Mouse (Mus musculus) myocyte (in vitro differentiated cells): ENCODE measurements at regions not wholly inside any gene's neighbourhood (a gene's known extent, or its start where the extent isn't known, plus 50 kb on each side); places are given as distances from the start of the nearest gene placed in this dataset.

ENCODE experiments used
- CEBPB ChIP-seq: IDR thresholded peaks from 2 replicates; pipeline ENCODE4 v1.6.1; 2011; ENCODE audit warnings: mild to moderate bottlenecking, moderate library complexity; ENCODE audit not compliant: poor library complexity, insufficient read depth, severe bottlenecking
- MYOD1 ChIP-seq, 3 experiments: IDR thresholded peaks; one replicate each; pipeline ENCODE4 v1.6.1; 2011; ENCODE audit warnings: control low read depth in 2 of 3, low read depth in 2 of 3, mild to moderate bottlenecking in 2 of 3, moderate library complexity in 1 of 3; ENCODE audit not compliant: insufficient read length in 2 of 3, control insufficient read depth in 1 of 3
- MYOG ChIP-seq, 3 experiments: IDR thresholded peaks; one replicate each; pipeline ENCODE4 v1.6.1; 2011; ENCODE audit warnings: control low read depth in 2 of 3, low read depth in 2 of 3, mild to moderate bottlenecking in 2 of 3; ENCODE audit not compliant: insufficient read length in 2 of 3, control insufficient read depth in 1 of 3, insufficient read depth in 1 of 3
- POLR2A ChIP-seq: IDR thresholded peaks from one replicate; pipeline ENCODE4 v1.6.1; 2011; ENCODE audit warnings: low read depth, mild to moderate bottlenecking, control low read depth, moderate library complexity; ENCODE audit not compliant: insufficient read length
- SRF ChIP-seq: IDR thresholded peaks from one replicate; pipeline ENCODE4 v1.6.1; 2011; ENCODE audit warnings: low read depth; ENCODE audit not compliant: control insufficient read depth, insufficient read length

DNA sequence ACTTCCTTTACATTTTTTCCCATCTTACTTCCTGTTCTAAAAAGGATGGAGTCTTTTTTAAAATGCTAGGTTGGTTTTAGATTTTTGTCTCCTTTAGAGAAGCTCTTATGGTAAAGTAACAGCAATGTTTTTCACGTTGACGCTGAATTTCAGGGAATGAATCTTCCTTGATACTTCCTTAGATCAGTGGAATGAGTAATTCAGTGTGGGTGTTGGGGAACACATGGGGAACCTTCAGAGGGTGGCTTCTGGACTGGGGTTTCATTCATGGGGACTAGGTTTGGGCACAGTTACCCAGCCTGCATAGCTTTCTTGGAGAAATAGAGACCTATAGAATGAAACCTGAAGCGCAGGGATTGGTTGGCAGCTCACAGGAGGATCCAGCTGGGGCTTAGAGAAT is 452.5 kb downstream of the Gm21750 start:
- TF ChIP-seq MYOG (IDR thresholded peaks at IDR 0.05; ENCODE audit: control insufficient read depth in 1 of 3, insufficient read depth in 1 of 3, insufficient read length in 2 of 3, low read depth in 2 of 3), result no peak
- no peak for TF ChIP-seq MYOD1 (IDR thresholded peaks at IDR 0.05; ENCODE audit: control insufficient read depth in 1 of 3, insufficient read length in 2 of 3, low read depth in 2 of 3)
- no peak for TF ChIP-seq POLR2A
- no peak for TF ChIP-seq SRF
- no peak for TF ChIP-seq CEBPB
